Mouse (Mus musculus): Measurements from ENCODE around the gene Auh. TPM values are rescaled to one million over a fixed set of nuclear protein-coding genes. Genes with fewer than 3 reads are reported as not detected.

Auh gene
- polyA plus RNA-seq, 1 experiment from 2014 or later: 33.7 TPM

DNA sequence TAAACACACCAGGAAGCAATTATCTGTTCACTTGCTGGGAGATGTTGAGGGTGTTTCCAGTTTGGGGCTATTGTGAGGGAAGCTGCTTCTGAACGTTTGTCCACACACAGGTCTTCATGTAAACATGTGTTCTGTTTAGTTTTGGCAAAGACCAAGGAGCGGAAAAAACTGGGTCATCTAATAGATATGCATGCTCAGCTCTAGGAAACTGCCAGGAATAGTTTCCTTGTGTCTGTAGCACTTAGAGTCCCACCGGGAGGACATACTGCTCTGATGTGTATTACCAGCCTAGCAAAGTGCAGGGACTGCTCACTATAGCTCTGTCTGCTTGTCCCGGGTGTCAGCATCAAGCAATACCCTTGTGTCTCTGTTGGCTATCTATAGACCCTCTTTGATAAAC lies 127.0 kb downstream of the Auh start:
- H3K4me2 ChIP-seq (ENCODE audit: low read depth, low read length, severe bottlenecking): no peak overlapping the region
- no peak for DNase-seq (ENCODE audit: low spot score)
- H3K36me3 ChIP-seq (ENCODE audit: control insufficient read depth, insufficient read depth, low read length): no peaks in the 10 kb centered on the region

DNA sequence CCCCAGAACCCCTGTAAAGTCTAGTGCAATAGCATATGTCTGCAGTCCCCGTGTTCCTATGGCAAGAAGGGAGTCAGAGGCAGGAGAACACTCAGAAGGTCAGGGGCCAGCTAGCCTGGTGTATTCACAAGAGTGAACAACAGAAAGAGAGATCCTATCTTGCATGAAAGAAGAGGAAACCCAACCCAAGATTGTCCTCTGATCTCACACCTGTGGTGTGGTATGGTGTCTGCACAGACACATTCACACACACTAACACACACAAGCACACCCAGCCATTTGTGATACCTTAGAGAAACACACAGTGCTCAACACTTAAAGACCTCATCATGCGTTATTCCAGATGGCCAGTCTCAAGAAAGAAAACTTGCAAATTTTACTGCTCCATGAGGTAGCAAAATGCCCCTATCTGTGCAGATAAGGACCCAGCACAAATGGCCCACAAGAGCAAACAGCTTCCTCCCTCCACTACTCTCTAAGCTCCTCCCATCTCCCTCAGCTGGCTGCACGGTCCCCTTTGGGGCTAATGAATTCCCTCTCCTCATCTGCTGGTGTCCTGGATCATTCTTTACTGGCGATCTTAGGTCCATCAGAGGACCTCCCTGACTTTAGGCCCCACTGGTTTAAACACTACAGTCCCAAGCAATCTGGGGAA lies 128.7 kb downstream of the Auh start:
- Histone ChIP-seq H3K27ac (ENCODE audit: low read depth, low read length) (no peak overlapping the region), H3K9ac (ENCODE audit: low read length) (no peak overlapping the region), H3K4me2 (ENCODE audit: low read depth, low read length, severe bottlenecking) (no peak overlapping the region), H3K27me3 (ENCODE audit: control insufficient read depth, insufficient read depth, low read length) (no peaks in the 10 kb centered on the region), H3K4me1 (replicated peaks; ENCODE audit: control insufficient read depth, insufficient read depth, low read length) (no peaks in the 10 kb centered on the region), H3K9me3 (ENCODE audit: control insufficient read depth, low read length) (no peaks in the 10 kb centered on the region), H3K4me3 (ENCODE audit: low read depth, low read length) (no peak overlapping the region), H3K36me3 (ENCODE audit: control insufficient read depth, insufficient read depth, low read length) (no peaks in the 10 kb centered on the region)
- DNase-seq (ENCODE audit: low spot score) (no peak), ATAC-seq (replicated peaks; ENCODE audit: low FRiP score) (no peak)
- 54% methylated on average over 4 of the region's 4 CpGs for WGBS

More for the DNA sequence above, 127.0 kb downstream of the Auh start:
- no peaks in the 10 kb centered on the region for H3K27me3 ChIP-seq (ENCODE audit: control insufficient read depth, insufficient read depth, low read length)
- H3K4me1 ChIP-seq (replicated peaks; ENCODE audit: control insufficient read depth, insufficient read depth, low read length): no peaks in the 10 kb centered on the region
- no peak for ATAC-seq (replicated peaks; ENCODE audit: low FRiP score)
- no peak overlapping the region for H3K9ac ChIP-seq (ENCODE audit: low read length)
- no peak overlapping the region for H3K4me3 ChIP-seq (ENCODE audit: low read depth, low read length)
- WGBS: 83% methylated on average over 4 of the region's 4 CpGs
- no peak overlapping the region for H3K27ac ChIP-seq (ENCODE audit: low read depth, low read length)
- H3K9me3 ChIP-seq (ENCODE audit: control insufficient read depth, low read length): no peaks in the 10 kb centered on the region

DNA sequence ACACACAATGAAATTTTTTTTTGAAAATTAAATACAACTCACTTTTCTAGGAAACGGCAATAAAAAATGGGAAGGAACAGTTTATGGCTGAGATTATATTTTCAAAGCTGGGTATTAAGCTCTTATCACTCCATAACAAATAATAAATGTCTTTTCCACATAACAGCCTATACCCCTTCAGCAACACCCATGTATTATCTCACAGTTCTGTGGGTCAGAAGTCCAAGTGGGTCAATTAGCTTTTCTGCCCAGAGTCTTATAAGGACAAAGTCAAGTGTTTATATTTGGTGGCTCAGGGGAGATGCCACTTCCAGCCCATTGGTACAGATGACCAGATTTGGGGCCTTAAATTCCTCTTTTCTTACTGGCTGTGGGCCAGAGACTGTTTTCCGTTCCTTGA lies 129.4 kb downstream of the Auh start:
- no peak overlapping the region for H3K4me3 ChIP-seq (ENCODE audit: low read depth, low read length)
- no peaks in the 10 kb centered on the region for H3K4me1 ChIP-seq (replicated peaks; ENCODE audit: control insufficient read depth, insufficient read depth, low read length)
- WGBS: 78% methylated on average over 2 of the region's 2 CpGs
- no peak overlapping the region for H3K4me2 ChIP-seq (ENCODE audit: low read depth, low read length, severe bottlenecking)
- no peak overlapping the region for H3K9ac ChIP-seq (ENCODE audit: low read length)
- H3K36me3 ChIP-seq (ENCODE audit: control insufficient read depth, insufficient read depth, low read length): no peaks in the 10 kb centered on the region
- ATAC-seq (replicated peaks; ENCODE audit: low FRiP score) (no peak), DNase-seq (ENCODE audit: low spot score) (no peak)
- no peaks in the 10 kb centered on the region for H3K27me3 ChIP-seq (ENCODE audit: control insufficient read depth, insufficient read depth, low read length)
- H3K9me3 ChIP-seq (ENCODE audit: control insufficient read depth, low read length): no peaks in the 10 kb centered on the region
- H3K27ac ChIP-seq (ENCODE audit: low read depth, low read length): no peak overlapping the region

DNA sequence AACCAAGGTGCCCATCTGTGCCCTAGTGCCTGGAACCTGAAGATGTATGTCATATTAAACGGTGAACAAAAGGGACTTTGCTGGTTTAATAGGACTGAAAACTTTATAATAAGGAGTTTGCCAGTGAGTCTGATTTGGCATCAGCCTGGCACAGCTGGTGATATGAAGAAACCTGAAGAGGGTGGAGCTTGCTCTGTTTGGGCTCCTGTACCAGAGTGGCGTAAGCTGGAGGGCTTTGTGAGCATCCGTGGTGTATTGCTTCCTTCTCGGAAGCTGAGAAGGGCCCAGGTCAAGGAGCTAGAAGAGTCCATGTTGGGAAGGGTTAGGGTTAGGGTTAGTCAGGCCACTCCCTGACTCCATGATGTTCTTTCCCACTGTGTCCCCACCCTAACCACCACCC lies 135.2 kb downstream of the Auh start:
- Histone ChIP-seq H3K9ac (ENCODE audit: low read length) (no peak overlapping the region), H3K27ac (ENCODE audit: low read depth, low read length) (no peak overlapping the region), H3K27me3 (ENCODE audit: control insufficient read depth, insufficient read depth, low read length) (no peaks in the 10 kb centered on the region), H3K4me3 (ENCODE audit: low read depth, low read length) (no peak overlapping the region), H3K4me1 (replicated peaks; ENCODE audit: control insufficient read depth, insufficient read depth, low read length) (no peaks in the 10 kb centered on the region), H3K4me2 (ENCODE audit: low read depth, low read length, severe bottlenecking) (no peak overlapping the region), H3K36me3 (ENCODE audit: control insufficient read depth, insufficient read depth, low read length) (no peaks in the 10 kb centered on the region), H3K9me3 (ENCODE audit: control insufficient read depth, low read length) (no peaks in the 10 kb centered on the region)
- DNase-seq (ENCODE audit: low spot score) (no peak), ATAC-seq (replicated peaks; ENCODE audit: low FRiP score) (no peak)
- WGBS: 86% methylated on average over 4 of the region's 4 CpGs

DNA sequence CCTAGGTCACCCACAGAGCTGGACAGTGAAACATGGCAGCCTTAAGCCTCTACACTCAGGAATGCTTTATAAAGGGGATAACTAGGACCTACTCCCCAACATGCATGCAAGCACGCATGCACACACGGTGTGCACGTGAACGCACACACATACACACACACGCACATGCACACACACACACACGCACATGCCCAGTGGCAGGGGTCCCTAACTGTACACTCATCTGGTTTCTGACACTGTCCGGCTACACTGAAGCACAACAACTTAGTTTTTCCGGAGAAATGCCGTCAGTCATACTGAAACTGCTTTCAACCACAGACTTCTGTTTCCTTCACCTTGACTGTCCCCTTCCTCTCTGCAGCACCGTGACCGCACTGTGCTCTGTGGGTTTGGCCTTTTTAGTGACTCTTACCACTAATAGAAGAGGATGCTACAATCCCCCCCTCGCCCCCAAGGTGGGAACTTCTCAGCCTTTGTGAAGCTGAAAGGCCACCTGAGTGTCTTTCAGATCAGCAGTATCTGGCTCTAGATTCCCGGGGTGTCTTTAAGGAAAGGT lies 136.0 kb downstream of the Auh start:
- 93% methylated on average over 13 of the region's 13 CpGs for WGBS
- no peaks in the 10 kb centered on the region for H3K4me1 ChIP-seq (replicated peaks; ENCODE audit: control insufficient read depth, insufficient read depth, low read length)
- no peak overlapping the region for H3K27ac ChIP-seq (ENCODE audit: low read depth, low read length)
- H3K9me3 ChIP-seq (ENCODE audit: control insufficient read depth, low read length): no peaks in the 10 kb centered on the region
- DNase-seq (ENCODE audit: low spot score) (no peak), ATAC-seq (replicated peaks; ENCODE audit: low FRiP score) (no peak)
- H3K9ac ChIP-seq (ENCODE audit: low read length): no peak overlapping the region
- no peaks in the 10 kb centered on the region for H3K36me3 ChIP-seq (ENCODE audit: control insufficient read depth, insufficient read depth, low read length)
- no peaks in the 10 kb centered on the region for H3K27me3 ChIP-seq (ENCODE audit: control insufficient read depth, insufficient read depth, low read length)
- H3K4me2 ChIP-seq (ENCODE audit: low read depth, low read length, severe bottlenecking): no peak overlapping the region
- H3K4me3 ChIP-seq (ENCODE audit: low read depth, low read length): no peak overlapping the region

DNA sequence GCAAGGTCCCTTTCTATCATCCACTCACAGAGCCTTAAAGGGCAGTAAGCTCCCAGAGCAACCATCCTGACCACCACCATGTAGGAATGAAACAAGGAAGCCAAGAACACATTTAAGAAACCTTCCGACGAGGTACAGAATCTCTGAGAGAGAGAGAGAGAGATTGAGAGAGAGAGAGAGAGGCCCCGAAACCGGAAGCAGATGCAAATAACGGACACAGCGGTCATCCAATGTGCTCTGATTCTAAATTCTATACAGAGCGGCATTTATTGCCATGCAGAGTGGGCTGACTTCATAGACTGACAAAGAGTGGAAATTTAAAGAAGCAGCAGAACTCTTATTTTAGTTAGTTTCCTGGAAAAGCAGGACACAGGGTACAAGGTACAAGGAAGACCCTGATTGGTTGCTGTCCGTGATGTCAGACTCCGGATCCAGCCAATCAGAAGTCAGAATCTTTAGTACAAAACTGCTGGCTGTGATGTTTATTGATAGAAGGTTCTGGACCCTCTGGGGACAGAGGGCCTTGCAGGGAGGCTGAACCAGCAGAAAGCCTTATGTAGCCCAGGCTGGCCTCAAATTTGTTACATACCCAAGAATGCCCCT lies 137.1 kb downstream of the Auh start:
- Histone ChIP-seq H3K9ac (ENCODE audit: low read length) (no peak overlapping the region), H3K9me3 (ENCODE audit: control insufficient read depth, low read length) (no peaks in the 10 kb centered on the region), H3K27me3 (ENCODE audit: control insufficient read depth, insufficient read depth, low read length) (no peaks in the 10 kb centered on the region), H3K4me3 (ENCODE audit: low read depth, low read length) (no peak overlapping the region), H3K36me3 (ENCODE audit: control insufficient read depth, insufficient read depth, low read length) (no peaks in the 10 kb centered on the region), H3K4me2 (ENCODE audit: low read depth, low read length, severe bottlenecking) (no peak overlapping the region), H3K4me1 (replicated peaks; ENCODE audit: control insufficient read depth, insufficient read depth, low read length) (no peaks in the 10 kb centered on the region), H3K27ac (ENCODE audit: low read depth, low read length) (no peak overlapping the region)
- WGBS: 96% methylated on average over 9 of the region's 9 CpGs
- ATAC-seq (replicated peaks; ENCODE audit: low FRiP score) (no peak), DNase-seq (ENCODE audit: low spot score) (no peak)

DNA sequence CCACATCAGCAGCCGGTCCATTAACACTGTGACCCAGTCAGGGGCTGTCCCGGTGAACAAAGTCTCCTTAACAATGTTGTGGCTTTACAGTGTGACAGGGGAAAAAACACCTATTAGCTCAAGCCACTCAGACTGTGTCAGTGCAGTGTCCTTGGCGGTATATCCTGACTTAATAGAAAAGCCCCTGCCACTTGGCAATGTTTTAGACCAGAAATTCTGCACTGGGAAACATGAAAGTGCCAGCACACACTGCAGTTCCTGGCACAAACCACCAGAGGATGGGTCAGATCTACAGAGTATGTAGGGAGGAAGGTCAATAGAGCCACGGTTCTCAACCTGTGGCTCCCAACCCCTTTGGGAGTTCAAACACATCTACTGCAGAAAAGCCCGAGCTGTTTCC lies 138.6 kb downstream of the Auh start:
- DNase-seq (ENCODE audit: low spot score) (no peak), ATAC-seq (replicated peaks; ENCODE audit: low FRiP score) (no peak)
- no peak overlapping the region for H3K9ac ChIP-seq (ENCODE audit: low read length)
- no peak overlapping the region for H3K4me3 ChIP-seq (ENCODE audit: low read depth, low read length)
- no peaks in the 10 kb centered on the region for H3K27me3 ChIP-seq (ENCODE audit: control insufficient read depth, insufficient read depth, low read length)
- WGBS: 79% methylated on average over 5 of the region's 5 CpGs
- no peaks in the 10 kb centered on the region for H3K9me3 ChIP-seq (ENCODE audit: control insufficient read depth, low read length)
- H3K27ac ChIP-seq (ENCODE audit: low read depth, low read length): no peak overlapping the region
- H3K36me3 ChIP-seq (ENCODE audit: control insufficient read depth, insufficient read depth, low read length): no peaks in the 10 kb centered on the region
- no peaks in the 10 kb centered on the region for H3K4me1 ChIP-seq (replicated peaks; ENCODE audit: control insufficient read depth, insufficient read depth, low read length)
- no peak overlapping the region for H3K4me2 ChIP-seq (ENCODE audit: low read depth, low read length, severe bottlenecking)

All from forebrain, embryonic 11.5 days (tissue).